Mouse (Mus musculus) midbrain, embryonic 14.5 days (tissue): ENCODE measurements around the gene Pmfbp1. TPM values are rescaled to one million over a fixed set of nuclear protein-coding genes. Genes with fewer than 3 reads are reported as not detected.
"Not testable (repeated sequence)": the region's sequence is repeated elsewhere in the genome, so short reads cannot be mapped to it uniquely, and the experiment has no call there.

ENCODE experiments used
- ATAC-seq: fragments of 200-750 bp; cut with Nextera tagmentation; 2 replicates; pipeline ENCODE4 v1.8.0; 2017; ENCODE audit warnings: moderate number of reproducible peaks, moderate library complexity; ENCODE audit not compliant: low FRiP score, low TSS enrichment
- DNase-seq: peaks from one replicate; pipeline ENCODE4 v3.0.0-alpha.2; 2015
- H3K27ac ChIP-seq: fragments of 300-500 bp; sonication (generic); replicated peaks from 2 replicates; pipeline ENCODE4 v1.5.1; 2014; ENCODE audit warnings: mild to moderate bottlenecking, low read depth, low read length, moderate library complexity
- H3K27me3 ChIP-seq: fragments of 300-500 bp; sonication (generic); 2 replicates; pipeline ENCODE4 v1.6.1; 2014; ENCODE audit warnings: low read length, control low read depth, mixed read lengths; ENCODE audit not compliant: control insufficient read depth, insufficient read depth
- H3K36me3 ChIP-seq: fragments of 300-500 bp; sonication (generic); 2 replicates; pipeline ENCODE4 v1.6.1; 2014; ENCODE audit warnings: low read length, control low read depth; ENCODE audit not compliant: control insufficient read depth, insufficient read depth
- H3K4me1 ChIP-seq: fragments of 300-500 bp; sonication (generic); 2 replicates; pipeline ENCODE4 v1.6.1; 2014; ENCODE audit warnings: mild to moderate bottlenecking, antibody characterized with exemption, low read length, control low read depth; ENCODE audit not compliant: control insufficient read depth, insufficient read depth
- H3K4me2 ChIP-seq: fragments of 300-500 bp; sonication (generic); 2 replicates; pipeline ENCODE4 v1.6.1; 2014; ENCODE audit warnings: mild to moderate bottlenecking, low read length, moderate library complexity
- H3K4me3 ChIP-seq: fragments of 300-500 bp; sonication (generic); replicated peaks from 2 replicates; pipeline ENCODE4 v1.5.1; 2014; ENCODE audit warnings: low read depth, low read length
- H3K9ac ChIP-seq: fragments of 300-500 bp; sonication (generic); replicated peaks from 2 replicates; pipeline ENCODE4 v1.6.1; 2014; ENCODE audit warnings: mild to moderate bottlenecking, low read length, moderate library complexity
- H3K9me3 ChIP-seq: fragments of 300-500 bp; sonication (generic); 2 replicates; pipeline ENCODE4 v1.6.1; 2016; ENCODE audit warnings: low read length, control low read depth, mixed read lengths; ENCODE audit not compliant: control insufficient read depth
- WGBS: fragments of 180-500 bp; shearing (Covaris S2); extraction: QIAGEN DNeasy Blood & Tissue Kit; methylation state at CpG from one replicate; pipeline ENCODE4 v1.1.7; 2014; 5-methylcytosine and 5-hydroxymethylcytosine counted together
- polyA plus RNA-seq: library from polyadenylated mRNA; unstranded; fragments of >200 nt; fragmentation: Nextera tagmentation; extraction: Ambion mirVana; gene quantifications from 2 replicates; pipeline ENCODE4 v1.2.1, GENCODE M21; 2014

Gene Pmfbp1
- 3.3 and 3.5 TPM in 2 replicates for polyA plus RNA-seq

- ATAC-seq (no peak), DNase-seq (no peak)
- H3K9me3 ChIP-seq = no peaks in the 10 kb centered on the region
- H3K27me3 ChIP-seq = no peaks in the 10 kb centered on the region
- 94% methylated on average over 6 of the region's 6 CpGs for WGBS
- no peak within 1 kb of the TSS for H3K4me3 ChIP-seq
- no peak within 1 kb of the TSS for H3K9ac ChIP-seq
- H3K4me2 ChIP-seq = no peak within 1 kb of the TSS
- H3K27ac ChIP-seq = no peak within 1 kb of the TSS
- H3K36me3 ChIP-seq = no peaks in the 10 kb centered on the region
- H3K4me1 ChIP-seq = no peaks in the 10 kb centered on the region
Observed at GRCm38 (mm10) chr8:109493727-109494126, at the start of gene Pmfbp1. Gene Pmfbp1 (plus strand): TSS chr8:109494027.

- H3K9me3 ChIP-seq, DNase-seq, H3K9ac ChIP-seq, H3K4me1 ChIP-seq, H3K27ac ChIP-seq, H3K4me3 ChIP-seq, H3K36me3 ChIP-seq, H3K4me2 ChIP-seq, ATAC-seq, H3K27me3 ChIP-seq: not testable (repeated sequence)
- WGBS = 48% methylated on average over 6 of the region's 7 CpGs
Observed at GRCm38 (mm10) chr8:109446896-109447295, 46.9 kb upstream of the Pmfbp1 start.

- WGBS = 42% methylated on average over 7 of the region's 7 CpGs
- no peak for ATAC-seq
Observed at GRCm38 (mm10) chr8:109451000-109451399, 42.8 kb upstream of the Pmfbp1 start.

GRCm38 (mm10) chr8:109455113-109455512, 38.7 kb upstream of the Pmfbp1 start:
- Histone ChIP-seq H3K36me3 (no peaks in the 10 kb centered on the region), H3K4me1 (no peaks in the 10 kb centered on the region), H3K4me2 (no peak overlapping the region), H3K9ac (no peak overlapping the region), H3K27ac (no peak overlapping the region), H3K9me3 (no peaks in the 10 kb centered on the region), H3K27me3 (no peaks in the 10 kb centered on the region), H3K4me3 (no peak overlapping the region)
- ATAC-seq (no peak), DNase-seq (no peak)
- 90% methylated on average over 2 of the region's 2 CpGs for WGBS

More at GRCm38 (mm10) chr8:109451000-109451399, 42.8 kb upstream of the Pmfbp1 start:
- no peaks in the 10 kb centered on the region for H3K4me1 ChIP-seq
- H3K27ac ChIP-seq = no peak overlapping the region
- peak; percentile 31 for DNase-seq
- H3K27me3 ChIP-seq = no peaks in the 10 kb centered on the region
- H3K9ac ChIP-seq = no peak overlapping the region
- H3K4me2 ChIP-seq = no peak overlapping the region
- H3K9me3 ChIP-seq = no peaks in the 10 kb centered on the region
- H3K4me3 ChIP-seq = no peak overlapping the region
- no peaks in the 10 kb centered on the region for H3K36me3 ChIP-seq

GRCm38 (mm10) chr8:109457387-109457786, 36.4 kb upstream of the Pmfbp1 start:
- Histone ChIP-seq H3K9me3 (no peaks in the 10 kb centered on the region), H3K36me3 (no peaks in the 10 kb centered on the region), H3K27me3 (no peaks in the 10 kb centered on the region), H3K4me2 (no peak overlapping the region), H3K9ac (no peak overlapping the region), H3K27ac (no peak overlapping the region), H3K4me3 (no peak overlapping the region), H3K4me1 (peaks cover 3% of the 10 kb centered on the region; the same call in 1 of the 2 replicates)
- no peak for ATAC-seq
- 48% methylated on average over 8 of the region's 8 CpGs for WGBS
- DNase-seq = no peak

GRCm38 (mm10) chr8:109458580-109458979, 35.2 kb upstream of the Pmfbp1 start:
- H3K9ac ChIP-seq = no peak overlapping the region
- no peak overlapping the region for H3K27ac ChIP-seq
- peak; percentile 38 for DNase-seq
- H3K4me3 ChIP-seq = no peak overlapping the region
- H3K9me3 ChIP-seq = no peaks in the 10 kb centered on the region
- no peaks in the 10 kb centered on the region for H3K36me3 ChIP-seq
- H3K4me2 ChIP-seq = peak overlapping the region; percentile 4; the same call in 1 of the 2 replicates
- H3K4me1 ChIP-seq = peaks cover 14% of the 10 kb centered on the region
- H3K27me3 ChIP-seq = no peaks in the 10 kb centered on the region
- no peak for ATAC-seq
- 79% methylated on average over 12 of the region's 12 CpGs for WGBS

GRCm38 (mm10) chr8:109463075-109463474, 30.8 kb upstream of the Pmfbp1 start:
- DNase-seq (no peak), ATAC-seq (no peak)
- Histone ChIP-seq H3K4me2 (no peak overlapping the region), H3K36me3 (no peaks in the 10 kb centered on the region), H3K27me3 (no peaks in the 10 kb centered on the region), H3K4me3 (no peak overlapping the region), H3K9ac (no peak overlapping the region), H3K9me3 (no peaks in the 10 kb centered on the region), H3K27ac (peak overlapping the region; percentile 96), H3K4me1 (peaks cover 55% of the 10 kb centered on the region)
- WGBS = 21% methylated on average over 2 of the region's 2 CpGs

- DNase-seq (peak; percentile 68), ATAC-seq (peak; percentile 39)
- H3K36me3 ChIP-seq = no peaks in the 10 kb centered on the region
- H3K4me3 ChIP-seq = 0 out of 2 replicates have a peak overlapping the region, but pooled peaks have one; percentile 11
- H3K4me1 ChIP-seq = peaks cover 61% of the 10 kb centered on the region
- peak overlapping the region; percentile 45; the same call in 1 of the 2 replicates for H3K9ac ChIP-seq
- H3K27me3 ChIP-seq = no peaks in the 10 kb centered on the region
- WGBS = 11% methylated on average over 13 of the region's 13 CpGs
- peak overlapping the region; percentile 96 for H3K27ac ChIP-seq
- H3K9me3 ChIP-seq = no peaks in the 10 kb centered on the region
- peak overlapping the region; percentile 47 for H3K4me2 ChIP-seq
Observed at GRCm38 (mm10) chr8:109463677-109464313, 30.0 kb upstream of the Pmfbp1 start.

- WGBS = 11% methylated on average over 15 of the region's 15 CpGs
- peak; percentile 74 for ATAC-seq
- Histone ChIP-seq H3K27ac (peak overlapping the region; percentile 96), H3K9ac (peak overlapping the region; percentile 24), H3K4me3 (0 out of 2 replicates have a peak overlapping the region, but pooled peaks have one; percentile 1), H3K4me2 (peak overlapping the region; percentile 47), H3K27me3 (no peaks in the 10 kb centered on the region), H3K4me1 (peaks cover 68% of the 10 kb centered on the region), H3K36me3 (no peaks in the 10 kb centered on the region), H3K9me3 (no peaks in the 10 kb centered on the region)
- peak; percentile 95 for DNase-seq
Observed at GRCm38 (mm10) chr8:109464451-109464891, 29.4 kb upstream of the Pmfbp1 start.
